Mouse (Mus musculus) liver, postnatal 0 days (tissue): Measurements from ENCODE around the gene Lipc. TPM values are rescaled to one million over a fixed set of nuclear protein-coding genes. Genes with fewer than 3 reads are reported as not detected.

Experiments
- ATAC-seq: fragments of 200-750 bp; cut with Nextera tagmentation; 2 replicates; pipeline ENCODE4 v1.8.0; 2017; ENCODE audit warnings: mild to moderate bottlenecking, moderate library complexity
- DNase-seq: peaks from one replicate; pipeline ENCODE4 v3.0.0-alpha.2; 2016
- H3K27ac ChIP-seq: fragments of 300-500 bp; sonication (generic); 2 replicates; pipeline ENCODE4 v1.5.1; 2014; ENCODE audit warnings: antibody characterized with exemption, moderate library complexity, mild to moderate bottlenecking, low read depth
- H3K27me3 ChIP-seq: fragments of 300-500 bp; sonication (generic); 2 replicates; pipeline ENCODE4 v1.6.1; 2014; ENCODE audit warnings: low read length, control low read depth, mixed read lengths; ENCODE audit not compliant: insufficient read depth
- H3K36me3 ChIP-seq: fragments of 300-500 bp; sonication (generic); replicated peaks from 2 replicates; pipeline ENCODE4 v1.6.1; 2014; ENCODE audit warnings: mild to moderate bottlenecking, control low read depth, low read length, moderate library complexity, mixed read lengths; ENCODE audit not compliant: insufficient read depth
- H3K4me1 ChIP-seq: fragments of 300-500 bp; sonication (generic); 2 replicates; pipeline ENCODE4 v1.6.1; 2014; ENCODE audit warnings: antibody characterized with exemption, mild to moderate bottlenecking, control low read depth; ENCODE audit not compliant: insufficient read depth
- H3K4me2 ChIP-seq: fragments of 300-500 bp; sonication (generic); 2 replicates; pipeline ENCODE4 v1.6.1; 2014; ENCODE audit warnings: low read depth, mild to moderate bottlenecking, low read length, moderate library complexity, mixed read lengths
- H3K4me3 ChIP-seq: fragments of 300-500 bp; sonication (generic); 2 replicates; pipeline ENCODE4 v1.5.1; 2014; ENCODE audit warnings: low read depth, low read length
- H3K9ac ChIP-seq: fragments of 300-500 bp; sonication (generic); replicated peaks from 2 replicates; pipeline ENCODE4 v1.6.1; 2014; ENCODE audit warnings: mild to moderate bottlenecking, moderate library complexity
- H3K9me3 ChIP-seq: fragments of 300-500 bp; sonication (generic); 2 replicates; pipeline ENCODE4 v1.6.1; 2016; ENCODE audit warnings: mild to moderate bottlenecking, control low read depth, low read length, mixed read lengths
- CTCF ChIP-seq: sonication (generic); IDR thresholded peaks from 2 replicates; pipeline ENCODE4 v1.5.1; 2016; ENCODE audit warnings: antibody characterized with exemption, low read depth
- EP300 ChIP-seq: IDR thresholded peaks from 2 replicates; pipeline ENCODE4 v1.6.1; 2016; ENCODE audit warnings: antibody characterized with exemption, low read depth, mild to moderate bottlenecking
- WGBS: fragments of 180-500 bp; shearing (Covaris S2); extraction: QIAGEN DNeasy Blood & Tissue Kit; methylation state at CpG from one replicate; pipeline ENCODE4 v1.1.7; 2014; ENCODE audit not compliant: insufficient replicate concordance; 5-methylcytosine and 5-hydroxymethylcytosine counted together
- microRNA-seq: library from miRNA; unstranded; fragments of <30 nt; microRNA quantifications from one replicate; pipeline ENCODE4, GENCODE M21; 2016
- polyA plus RNA-seq: library from polyadenylated mRNA; unstranded; fragments of >200 nt; fragmentation: Nextera tagmentation; extraction: Ambion mirVana; gene quantifications from 2 replicates; pipeline ENCODE4 v1.2.1, GENCODE M21; 2015

The Lipc gene
- polyA plus RNA-seq, 1 experiment from 2014 or later = 108 TPM

DNA sequence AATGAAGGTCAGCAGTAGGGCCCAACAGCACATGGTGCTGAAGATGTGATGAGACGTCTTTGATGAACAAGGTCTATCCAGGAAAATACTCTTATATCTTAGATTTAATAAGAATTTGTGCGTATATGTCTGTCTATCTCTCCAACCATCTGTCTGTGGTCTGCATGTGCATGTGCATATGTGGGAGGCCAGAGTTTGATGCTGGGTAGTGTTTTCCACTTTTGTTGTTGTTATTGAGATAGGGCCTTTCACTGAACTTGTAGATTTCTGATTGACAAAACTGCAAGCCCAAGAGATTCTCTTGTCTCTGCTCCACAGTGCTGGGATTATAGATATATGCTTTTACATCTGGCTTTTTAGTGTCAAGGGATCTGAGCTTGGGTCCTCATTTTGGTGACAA is 176.5 kb downstream of the Lipc start:
- H3K36me3 ChIP-seq = peaks cover 66% of the 10 kb centered on the region
- H3K4me1 ChIP-seq = no peaks in the 10 kb centered on the region
- 63% methylated on average over 2 of the region's 2 CpGs for WGBS
- no peak overlapping the region for H3K4me3 ChIP-seq
- H3K4me2 ChIP-seq = no peak overlapping the region
- H3K27me3 ChIP-seq = no peaks in the 10 kb centered on the region
- no peaks in the 10 kb centered on the region for H3K9me3 ChIP-seq
- H3K9ac ChIP-seq = no peak overlapping the region
- no peak for DNase-seq
- no peak overlapping the region for H3K27ac ChIP-seq
- no peak for ATAC-seq
- no peak for TF ChIP-seq EP300
- no peak for TF ChIP-seq CTCF

DNA sequence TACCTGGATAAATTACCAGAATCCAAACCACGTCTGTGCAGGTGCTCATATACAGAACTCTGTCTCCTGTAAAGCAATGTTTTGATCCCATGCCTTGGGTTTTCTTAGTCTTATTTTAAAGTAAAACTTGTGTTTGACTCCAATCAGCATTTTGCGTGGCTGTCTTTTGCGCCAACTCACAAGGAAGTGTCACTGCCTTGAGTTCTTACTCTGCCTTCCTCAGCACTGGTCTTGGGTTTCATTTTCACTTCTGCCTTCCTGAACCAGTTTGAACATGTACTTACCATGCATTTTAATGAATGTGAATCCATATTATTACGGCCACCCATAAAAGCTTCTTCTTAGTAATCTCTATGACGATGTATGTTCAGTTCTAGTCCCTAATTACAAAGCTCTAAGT is 191.1 kb downstream of the Lipc start:
- ATAC-seq = peak; percentile 51; the same call in 1 of the 2 replicates
- peak overlapping the region; percentile 35 for H3K27ac ChIP-seq
- peaks cover 5% of the 10 kb centered on the region for H3K9me3 ChIP-seq
- H3K36me3 ChIP-seq = peaks cover 66% of the 10 kb centered on the region
- H3K9ac ChIP-seq = no peak overlapping the region
- TF ChIP-seq EP300 (no peak), CTCF (no peak)
- DNase-seq = no peak
- H3K4me3 ChIP-seq = no peak overlapping the region
- WGBS = 74% methylated on average over 5 of the region's 5 CpGs
- H3K27me3 ChIP-seq = no peaks in the 10 kb centered on the region
- no peaks in the 10 kb centered on the region for H3K4me1 ChIP-seq
- peak overlapping the region; percentile 31 for H3K4me2 ChIP-seq

DNA sequence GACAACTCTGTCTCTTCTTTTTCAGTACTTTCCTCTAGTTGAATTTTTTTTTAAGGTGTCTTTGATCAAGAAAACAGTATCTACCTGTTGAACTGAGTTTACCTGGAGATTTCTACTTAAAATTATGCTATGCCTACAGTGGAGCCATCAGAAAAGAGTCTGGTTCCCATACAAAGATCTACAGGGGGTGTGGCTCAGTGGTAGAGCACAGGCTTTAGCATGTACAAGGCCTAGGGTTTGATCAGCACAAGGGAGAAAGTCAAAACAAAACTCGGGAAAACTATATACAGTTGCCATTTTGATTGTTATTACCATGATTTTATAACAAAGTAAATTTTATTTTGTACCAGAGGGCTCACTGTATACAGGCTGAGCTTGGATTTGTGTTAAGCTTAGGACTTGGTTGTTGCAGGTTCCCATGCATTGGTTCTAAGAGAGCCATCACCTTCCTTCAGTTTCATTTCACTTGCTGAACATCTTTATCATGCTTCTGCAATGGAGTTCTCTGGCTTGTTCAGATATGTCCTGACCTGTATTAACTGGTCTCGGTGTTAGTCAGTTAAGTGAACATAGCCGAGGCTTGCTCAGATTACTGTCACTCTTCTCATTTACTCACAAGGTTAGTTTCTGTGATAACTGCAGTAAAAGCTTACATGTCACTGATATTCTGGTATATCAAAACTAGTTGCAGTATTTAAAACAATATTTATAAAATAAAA is 200.4 kb downstream of the Lipc start:
- WGBS = 74% methylated on average over 3 of the region's 3 CpGs

More for the DNA sequence above, 200.4 kb downstream of the Lipc start:
- no peak overlapping the region for H3K4me2 ChIP-seq
- 0 out of 2 replicates have a peak, but pooled peaks cover 2% of the 10 kb centered on the region for H3K4me1 ChIP-seq
- H3K36me3 ChIP-seq = peaks cover 66% of the 10 kb centered on the region
- H3K9me3 ChIP-seq = no peaks in the 10 kb centered on the region; the same call in 1 of the 2 replicates
- no peak for ATAC-seq
- no peak overlapping the region for H3K27ac ChIP-seq
- DNase-seq = no peak
- no peak overlapping the region for H3K9ac ChIP-seq
- TF ChIP-seq EP300 = 0 out of 2 replicates have a peak, but pooled peaks have one; percentile 14
- TF ChIP-seq CTCF = no peak
- H3K4me3 ChIP-seq = no peak overlapping the region
- no peaks in the 10 kb centered on the region for H3K27me3 ChIP-seq

Small RNA genes within 50 kb of the gene (microRNA-seq; reads per million reads assigned to microRNA genes)
- gene Gm25149 = not detected

Other genes with a start within 250 kb of the Lipc start
- gene Aqp9, start 216.5 kb upstream of the Lipc start, polyA plus RNA-seq = 70.9 and 75.4 TPM in 2 replicates